Mouse (Mus musculus) kidney, adult 2 months (tissue): ENCODE measurements around the gene Prmt3.

Experiments
- CTCF ChIP-seq: fragments of 200-500 bp; conservative IDR thresholded peaks from 2 replicates; pipeline ENCODE4 v1.5.1; 2011; ENCODE audit warnings: low read depth, mild to moderate bottlenecking, control low read depth, low read length, moderate library complexity, mixed read lengths; ENCODE audit not compliant: insufficient read depth, insufficient read length
- POLR2A ChIP-seq: fragments of 200-500 bp; IDR thresholded peaks from one replicate; pipeline ENCODE4 v1.6.1; 2011; ENCODE audit warnings: low read depth, low read length, control low read depth

DNA sequence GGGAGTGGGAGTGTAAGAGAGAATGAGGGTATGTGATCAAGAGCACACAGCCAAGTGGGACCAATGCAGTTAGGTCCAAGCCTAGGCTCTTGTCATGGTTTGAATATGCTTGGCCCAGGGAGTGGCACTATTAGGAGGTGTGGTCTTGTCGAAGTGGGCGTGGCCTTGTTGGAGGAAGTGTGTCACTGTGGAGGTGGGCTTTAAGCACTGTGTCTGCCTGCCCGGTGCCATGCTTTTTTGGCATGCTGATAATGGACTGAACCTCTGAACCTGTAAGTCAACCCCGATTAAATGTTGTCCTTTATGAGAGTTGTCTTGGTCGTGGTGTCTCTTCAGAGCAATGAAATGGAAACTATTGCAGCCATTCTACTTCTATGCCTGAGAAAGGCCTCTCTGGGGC lies 99.2 kb downstream of the Prmt3 start:
- no peak for TF ChIP-seq CTCF
- TF ChIP-seq POLR2A, result no peak
